Mouse (Mus musculus) neural tube, embryonic 15.5 days (tissue): ENCODE measurements at regions not wholly inside any gene's neighbourhood (a gene's known extent, or its start where the extent isn't known, plus 50 kb on each side); places are given as distances from the start of the nearest gene placed in this dataset.
"Not testable (repeated sequence)": the region's sequence is repeated elsewhere in the genome, so short reads cannot be mapped to it uniquely, and the experiment has no call there.

Experiments used
- ATAC-seq: fragments of 200-750 bp; cut with Nextera tagmentation; 2 replicates; pipeline ENCODE4 v1.8.0; 2017; ENCODE audit warnings: mild to moderate bottlenecking, moderate TSS enrichment, moderate library complexity; ENCODE audit not compliant: low FRiP score
- H3K27ac ChIP-seq: fragments of 300-500 bp; sonication (generic); replicated peaks from 2 replicates; pipeline ENCODE4 v1.5.1; 2015; ENCODE audit warnings: mild to moderate bottlenecking, inconsistent platforms
- H3K27me3 ChIP-seq: fragments of 300-500 bp; sonication (generic); replicated peaks from 2 replicates; pipeline ENCODE4 v1.6.1; 2015; ENCODE audit warnings: inconsistent platforms
- H3K36me3 ChIP-seq: fragments of 300-500 bp; sonication (generic); 2 replicates; pipeline ENCODE4 v1.6.1; 2015; ENCODE audit warnings: inconsistent platforms
- H3K4me1 ChIP-seq: fragments of 300-500 bp; sonication (generic); 2 replicates; pipeline ENCODE4 v1.6.1; 2015; ENCODE audit warnings: inconsistent platforms
- H3K4me2 ChIP-seq: fragments of 300-500 bp; sonication (generic); 2 replicates; pipeline ENCODE4 v1.6.1; 2015; ENCODE audit warnings: inconsistent platforms, mild to moderate bottlenecking, moderate library complexity
- H3K4me3 ChIP-seq: fragments of 300-500 bp; sonication (generic); replicated peaks from 2 replicates; pipeline ENCODE4 v1.5.1; 2015; ENCODE audit warnings: mild to moderate bottlenecking, inconsistent platforms
- H3K9ac ChIP-seq: fragments of 300-500 bp; sonication (generic); replicated peaks from 2 replicates; pipeline ENCODE4 v1.6.1; 2015; ENCODE audit warnings: mild to moderate bottlenecking, inconsistent platforms
- H3K9me3 ChIP-seq: fragments of 300-500 bp; sonication (generic); replicated peaks from 2 replicates; pipeline ENCODE4 v1.6.1; 2016; ENCODE audit warnings: inconsistent platforms
- WGBS: fragments of 180-500 bp; shearing (Covaris S2); methylation state at CpG from one replicate; pipeline ENCODE4 v1.1.7; 2015; ENCODE audit warnings: mixed read lengths; 5-methylcytosine and 5-hydroxymethylcytosine counted together

- Histone ChIP-seq H3K36me3 (no peaks in the 10 kb centered on the region), H3K4me2 (no peak overlapping the region), H3K27ac (no peak overlapping the region), H3K9ac (no peak overlapping the region), H3K27me3 (no peaks in the 10 kb centered on the region), H3K4me1 (0 out of 2 replicates have a peak, but pooled peaks cover 3% of the 10 kb centered on the region), H3K9me3 (no peaks in the 10 kb centered on the region), H3K4me3 (no peak overlapping the region)
- ATAC-seq = peak; percentile 61; the same call in 1 of the 2 replicates
- WGBS = 9% methylated on average over 2 of the region's 2 CpGs
Measured at GRCm38 (mm10) chr13:7233399-7233798, 584.8 kb upstream of the Pfkp start.

- Histone ChIP-seq H3K4me1 (no peaks in the 10 kb centered on the region), H3K9me3 (no peaks in the 10 kb centered on the region), H3K27me3 (no peaks in the 10 kb centered on the region), H3K27ac (no peak overlapping the region), H3K9ac (no peak overlapping the region), H3K4me2 (no peak overlapping the region), H3K4me3 (no peak overlapping the region), H3K36me3 (no peaks in the 10 kb centered on the region)
- no peak for ATAC-seq
- 78% methylated on average over 5 of the region's 5 CpGs for WGBS
Measured at GRCm38 (mm10) chr13:7206626-7207211, 558.1 kb upstream of the Pfkp start.

DNA sequence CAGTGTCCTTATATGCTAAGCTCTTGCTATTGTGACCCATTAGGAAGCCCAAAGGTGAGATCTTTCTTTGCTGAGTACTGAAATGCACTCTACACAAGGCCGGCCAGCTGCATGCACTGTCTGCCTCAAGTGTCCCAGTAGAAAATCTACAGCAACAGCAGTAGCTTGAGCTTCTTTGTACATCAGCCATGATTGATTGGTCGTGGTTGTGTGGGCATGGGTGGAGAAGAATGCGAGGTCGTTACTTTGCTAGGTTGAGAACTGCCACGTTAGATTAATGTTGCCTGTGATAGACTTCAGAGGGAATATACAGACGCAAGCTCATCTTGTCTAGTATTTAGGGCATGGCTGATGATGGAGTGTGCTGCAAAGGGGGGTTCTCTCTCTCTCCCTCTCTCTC is 547.4 kb upstream of the Pfkp start:
- Histone ChIP-seq H3K4me1 (no peaks in the 10 kb centered on the region), H3K9ac (no peak overlapping the region), H3K27ac (no peak overlapping the region), H3K4me2 (no peak overlapping the region), H3K27me3 (no peaks in the 10 kb centered on the region), H3K36me3 (no peaks in the 10 kb centered on the region), H3K4me3 (no peak overlapping the region), H3K9me3 (no peaks in the 10 kb centered on the region)
- WGBS = 29% methylated on average over 6 of the region's 6 CpGs
- no peak for ATAC-seq

GRCm38 (mm10) chr13:7182216-7182751 is 533.7 kb upstream of the Pfkp start:
- Histone ChIP-seq H3K4me3 (no peak overlapping the region), H3K9ac (no peak overlapping the region), H3K36me3 (no peaks in the 10 kb centered on the region), H3K27ac (no peak overlapping the region), H3K27me3 (no peaks in the 10 kb centered on the region), H3K4me2 (no peak overlapping the region), H3K9me3 (no peaks in the 10 kb centered on the region), H3K4me1 (no peaks in the 10 kb centered on the region)
- ATAC-seq = no peak
- WGBS = 39% methylated on average over 4 of the region's 4 CpGs

DNA sequence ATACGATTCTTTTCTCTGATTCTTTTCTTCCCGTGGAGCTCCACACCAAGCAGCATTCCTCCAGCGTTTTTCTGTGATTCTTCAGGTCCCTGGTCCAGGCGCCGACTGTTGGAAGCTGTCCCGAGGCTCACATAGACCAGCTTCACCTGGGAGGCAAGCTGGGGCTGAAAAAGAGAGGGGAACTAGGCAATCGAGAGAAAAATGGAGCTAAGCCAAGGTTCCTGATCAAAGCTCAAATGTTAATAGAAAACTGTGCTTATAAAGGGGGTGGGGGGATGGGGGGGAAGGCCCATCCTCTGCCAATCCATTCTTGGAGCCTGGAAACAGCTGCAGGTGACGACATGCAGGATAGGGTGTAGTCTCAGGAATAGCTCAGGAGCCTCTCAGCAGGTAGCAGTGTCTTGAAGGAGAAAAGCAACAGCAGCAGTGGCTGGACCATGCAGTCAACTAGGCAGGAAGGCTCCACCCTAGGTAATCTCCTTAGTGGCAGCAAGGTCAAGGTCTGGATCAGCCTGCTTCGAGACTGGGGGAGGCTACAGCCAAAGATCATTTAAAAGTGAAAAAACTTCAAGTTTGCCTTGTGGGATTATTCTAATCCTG is 527.1 kb upstream of the Pfkp start:
- no peaks in the 10 kb centered on the region for H3K27me3 ChIP-seq
- ATAC-seq = no peak
- H3K9me3 ChIP-seq = no peaks in the 10 kb centered on the region
- no peak overlapping the region for H3K27ac ChIP-seq
- H3K36me3 ChIP-seq = no peaks in the 10 kb centered on the region
- no peak overlapping the region for H3K4me3 ChIP-seq
- no peak overlapping the region for H3K9ac ChIP-seq
- no peaks in the 10 kb centered on the region for H3K4me1 ChIP-seq
- 78% methylated on average over 9 of the region's 9 CpGs for WGBS
- no peak overlapping the region for H3K4me2 ChIP-seq

DNA sequence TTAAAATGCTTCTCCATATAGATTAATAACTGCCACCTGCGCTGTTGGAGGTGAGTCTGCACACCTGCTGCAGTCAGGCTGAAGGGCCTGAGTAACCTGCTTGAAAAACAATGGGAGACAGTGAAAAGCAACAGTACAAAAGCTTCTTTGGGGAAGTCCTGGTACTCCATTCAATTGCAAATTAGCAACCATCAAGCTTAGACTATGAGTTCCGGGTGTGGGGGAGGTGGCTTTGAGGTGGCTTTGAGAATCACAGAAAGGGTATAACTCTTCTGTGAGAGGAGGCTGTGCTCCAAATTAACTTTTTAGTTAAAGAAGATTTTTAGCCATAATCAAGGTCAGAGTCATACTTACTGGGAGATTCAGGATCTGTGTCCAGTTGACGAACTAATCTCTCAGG is 521.5 kb upstream of the Pfkp start:
- not testable (repeated sequence) for H3K4me3 ChIP-seq, H3K27ac ChIP-seq, H3K4me1 ChIP-seq, H3K9ac ChIP-seq, H3K9me3 ChIP-seq, ATAC-seq, H3K36me3 ChIP-seq, H3K27me3 ChIP-seq, H3K4me2 ChIP-seq
- WGBS = 70% methylated on average over 3 of the region's 3 CpGs

DNA sequence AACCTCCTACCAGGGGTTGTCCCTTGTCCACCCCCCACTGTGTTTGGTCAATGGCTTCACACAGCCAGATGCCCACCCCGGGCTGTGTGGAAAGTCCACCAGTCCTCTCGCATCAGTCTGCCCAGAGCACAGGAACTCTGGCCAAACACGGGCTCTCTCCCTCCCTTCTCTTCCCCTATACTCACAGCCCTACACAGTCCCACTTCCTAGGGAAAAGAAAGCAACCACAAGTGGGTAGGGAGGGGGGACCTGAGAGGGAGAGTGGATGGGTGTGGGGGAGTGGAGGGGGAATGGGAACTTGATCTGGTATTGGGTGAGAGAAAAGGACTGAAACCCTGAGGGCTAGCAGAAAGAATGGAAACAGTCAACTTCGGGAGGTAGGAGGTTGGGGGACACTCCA is 497.8 kb upstream of the Pfkp start:
- no peaks in the 10 kb centered on the region for H3K9me3 ChIP-seq
- no peak overlapping the region for H3K9ac ChIP-seq
- no peaks in the 10 kb centered on the region for H3K27me3 ChIP-seq
- H3K27ac ChIP-seq = no peak overlapping the region
- WGBS = 74% methylated on average over 4 of the region's 4 CpGs
- no peaks in the 10 kb centered on the region for H3K36me3 ChIP-seq
- no peak overlapping the region for H3K4me3 ChIP-seq
- no peak overlapping the region for H3K4me2 ChIP-seq
- ATAC-seq = no peak
- no peaks in the 10 kb centered on the region for H3K4me1 ChIP-seq

GRCm38 (mm10) chr13:7110572-7110971 is 462.0 kb upstream of the Pfkp start:
- H3K27me3 ChIP-seq = no peaks in the 10 kb centered on the region
- no peaks in the 10 kb centered on the region for H3K36me3 ChIP-seq
- no peak overlapping the region for H3K4me2 ChIP-seq
- 73% methylated on average over 4 of the region's 4 CpGs for WGBS
- H3K4me3 ChIP-seq = no peak overlapping the region
- no peak overlapping the region for H3K27ac ChIP-seq
- H3K4me1 ChIP-seq = no peaks in the 10 kb centered on the region
- H3K9me3 ChIP-seq = no peaks in the 10 kb centered on the region
- ATAC-seq = no peak
- no peak overlapping the region for H3K9ac ChIP-seq

GRCm38 (mm10) chr13:7103289-7103688 is 454.7 kb upstream of the Pfkp start:
- 89% methylated on average over 4 of the region's 4 CpGs for whole genome bisulfite sequencing
- Histone ChIP-seq H3K9me3 (no peaks in the 10 kb centered on the region), H3K36me3 (no peaks in the 10 kb centered on the region), H3K27ac (no peak overlapping the region), H3K4me3 (no peak overlapping the region), H3K9ac (no peak overlapping the region), H3K27me3 (no peaks in the 10 kb centered on the region), H3K4me2 (no peak overlapping the region), H3K4me1 (no peaks in the 10 kb centered on the region)
- no peak for ATAC-seq

DNA sequence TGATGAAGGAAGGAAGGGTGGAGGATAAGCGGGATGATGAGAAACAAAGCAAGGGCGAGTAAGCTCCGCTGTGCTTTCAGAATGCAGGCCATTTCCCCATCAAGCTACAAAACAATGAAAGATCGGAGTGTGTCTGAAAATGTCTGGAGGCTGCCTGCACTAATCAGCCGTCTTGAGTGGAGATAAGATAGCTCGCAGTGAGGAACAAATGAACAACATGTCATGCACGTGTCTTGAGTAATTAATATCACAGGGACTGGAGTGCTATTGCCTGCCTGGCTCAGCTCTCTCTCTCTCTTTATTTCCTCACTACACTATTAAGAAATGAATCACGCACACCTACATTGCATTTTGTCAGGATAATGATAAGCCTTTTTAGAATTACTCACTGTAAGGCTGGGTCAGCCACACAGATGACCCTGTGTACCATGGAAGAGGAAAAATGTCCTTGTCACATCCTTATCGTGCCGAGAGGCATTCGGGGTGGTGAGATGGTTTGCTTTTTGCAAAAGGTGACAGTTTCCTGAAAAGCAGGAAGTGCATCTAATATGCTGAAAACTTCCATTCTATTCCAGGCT is 444.6 kb upstream of the Pfkp start:
- Histone ChIP-seq H3K4me2 (no peak overlapping the region), H3K4me3 (no peak overlapping the region), H3K27me3 (no peaks in the 10 kb centered on the region), H3K27ac (peak overlapping the region; percentile 0; the same call in 1 of the 2 replicates), H3K4me1 (no peaks in the 10 kb centered on the region; the same call in 1 of the 2 replicates), H3K9ac (no peak overlapping the region), H3K36me3 (no peaks in the 10 kb centered on the region), H3K9me3 (no peaks in the 10 kb centered on the region)
- no peak; the same call in 1 of the 2 replicates for ATAC-seq
- 59% methylated on average over 11 of the region's 11 CpGs for WGBS

GRCm38 (mm10) chr13:7090916-7091315 is 442.3 kb upstream of the Pfkp start:
- Histone ChIP-seq H3K27ac (no peak overlapping the region), H3K4me3 (no peak overlapping the region), H3K9ac (no peak overlapping the region), H3K27me3 (no peaks in the 10 kb centered on the region), H3K4me2 (no peak overlapping the region), H3K9me3 (no peaks in the 10 kb centered on the region), H3K4me1 (no peaks in the 10 kb centered on the region; the same call in 1 of the 2 replicates), H3K36me3 (no peaks in the 10 kb centered on the region)
- WGBS = 87% methylated on average over 2 of the region's 2 CpGs
- ATAC-seq = no peak

- Histone ChIP-seq H3K27me3 (no peaks in the 10 kb centered on the region), H3K36me3 (no peaks in the 10 kb centered on the region), H3K4me2 (no peak overlapping the region), H3K27ac (no peak overlapping the region), H3K9me3 (no peaks in the 10 kb centered on the region), H3K4me3 (no peak overlapping the region), H3K4me1 (no peaks in the 10 kb centered on the region), H3K9ac (no peak overlapping the region)
- WGBS = 39% methylated on average over 3 of the region's 3 CpGs
- ATAC-seq = peak; percentile 53; the same call in 1 of the 2 replicates
Measured at GRCm38 (mm10) chr13:7066211-7066610, 417.6 kb upstream of the Pfkp start.
